Mouse (Mus musculus) MEL (cell line): ENCODE measurements at regions not wholly inside any gene's neighbourhood (a gene's known extent, or its start where the extent isn't known, plus 50 kb on each side); places are given as distances from the start of the nearest gene placed in this dataset.

Source experiments
- CTCF ChIP-seq, 3 experiments: IDR thresholded peaks in 2 of 3; conservative IDR thresholded peaks in 1 of 3; 2 replicates each; pipeline ENCODE4 v1.5.1; 2011 to 2012; ENCODE audit warnings: low read length in 3 of 3, low read depth in 2 of 3, mild to moderate bottlenecking in 2 of 3, improper control_type of control experiment in 1 of 3, inconsistent platforms in 1 of 3, mixed read lengths in 1 of 3, moderate library complexity in 1 of 3; ENCODE audit not compliant: control insufficient read depth in 1 of 3, insufficient read depth in 1 of 3, poor library complexity in 1 of 3, severe bottlenecking in 1 of 3
- EP300 ChIP-seq, 2 experiments: IDR thresholded peaks; 2 replicates each; pipeline ENCODE4 v1.6.1; 2011; ENCODE audit warnings: improper control_type of control experiment in 2 of 2, low read length in 2 of 2, low read depth in 1 of 2, mild to moderate bottlenecking in 1 of 2
- MAFK ChIP-seq: IDR thresholded peaks from 2 replicates; pipeline ENCODE4 v1.6.1; 2011; ENCODE audit warnings: low read depth, mild to moderate bottlenecking, low read length, improper control_type of control experiment, borderline replicate concordance
- MEF2A ChIP-seq: IDR thresholded peaks from 2 replicates; pipeline ENCODE4 v1.6.1; 2014; ENCODE audit warnings: low read depth, mild to moderate bottlenecking, inconsistent platforms, low read length, improper control_type of control experiment; ENCODE audit not compliant: poor library complexity, insufficient replicate concordance, severe bottlenecking; ENCODE audit errors: extremely low read depth

- TF ChIP-seq EP300 (IDR thresholded peaks at IDR 0.05; ENCODE audit: low read depth in 1 of 2, low read length in 2 of 2) (no peak), MEF2A (no peak), CTCF (IDR thresholded peaks at IDR 0.05 in 2 of 3, conservative IDR thresholded peaks at IDR 0.05 in 1 of 3; ENCODE audit: control insufficient read depth in 1 of 3, insufficient read depth in 1 of 3, low read depth in 2 of 3, low read length in 3 of 3, poor library complexity in 1 of 3, severe bottlenecking in 1 of 3) (no peak), MAFK (no peak)
Measured at GRCm38 (mm10) chr13:57286168-57286567, 390.4 kb upstream of the Trpc7 start.
